Mouse (Mus musculus): ENCODE results near the gene Tnnt1. TPM values are rescaled to one million over a fixed set of nuclear protein-coding genes. Genes with fewer than 3 reads are reported as not detected.

Tnnt1 gene
- 1 to 10 TPM; 4.1 to 9.6 TPM for polyA plus RNA-seq (2017; shearing (Covaris generic))

DNA sequence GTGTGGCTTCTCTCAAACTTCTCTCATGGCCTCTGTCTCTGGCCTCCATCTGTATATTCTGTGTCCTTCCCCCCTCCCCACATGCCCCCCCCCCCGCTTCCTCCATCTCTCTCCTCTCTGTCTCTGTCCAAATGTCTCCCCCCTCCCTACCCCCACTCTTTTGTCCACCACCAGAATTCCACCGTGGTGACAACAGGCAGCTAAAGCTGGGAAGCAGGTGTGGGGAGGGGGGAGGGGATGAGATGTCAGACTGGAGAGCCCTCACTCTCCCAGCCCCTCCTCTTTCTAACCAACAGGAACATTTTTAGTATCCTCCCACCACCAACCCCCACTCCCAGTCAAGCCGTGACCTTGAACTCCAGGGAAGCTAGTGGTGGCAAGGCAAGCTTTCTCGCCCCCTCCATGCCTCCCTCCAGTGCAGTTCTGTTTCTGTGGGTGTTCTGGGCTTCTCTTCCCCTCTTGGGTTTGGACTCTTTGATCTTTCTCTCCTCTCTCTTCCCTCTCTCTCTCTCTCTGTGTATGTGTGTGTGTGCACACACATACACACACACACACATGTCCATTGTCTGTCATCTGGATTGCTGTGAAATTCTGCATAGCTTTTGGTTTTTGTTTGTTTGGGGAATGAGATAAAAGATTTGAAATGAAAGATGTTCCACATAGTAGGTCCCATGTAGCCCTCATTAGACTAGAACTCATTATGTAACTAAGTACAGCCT, at the start of gene Tnnt1:
TSS of gene Tnnt1 (minus strand) at position 51 of the 719 bp plus-strand sequence.

DNA sequence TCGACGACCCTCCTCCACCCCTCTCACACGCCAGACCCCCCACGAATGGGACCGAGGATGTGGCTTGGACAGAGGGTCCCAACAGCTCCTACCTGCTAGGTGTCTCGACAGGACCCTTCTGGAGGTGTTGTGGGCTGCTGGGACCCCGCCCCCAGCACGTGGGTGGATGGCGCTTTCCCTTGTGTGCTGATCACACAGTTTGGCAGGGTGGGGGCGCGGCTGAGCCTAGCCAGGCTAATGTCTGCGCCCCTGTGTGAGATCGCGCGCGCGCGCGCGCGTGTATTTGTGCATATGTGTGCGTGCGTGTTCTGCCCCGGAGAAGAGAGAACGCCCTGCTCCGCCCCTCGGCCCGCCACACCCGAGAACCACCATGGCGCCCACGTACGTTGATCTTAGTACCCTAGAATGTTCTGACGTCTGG, 31.0 kb upstream of the Tnnt1 start, which contains the start of gene Syt5:
TSS of gene Syt5 (minus strand) at position 321 of the 421 bp plus-strand sequence.

DNA sequence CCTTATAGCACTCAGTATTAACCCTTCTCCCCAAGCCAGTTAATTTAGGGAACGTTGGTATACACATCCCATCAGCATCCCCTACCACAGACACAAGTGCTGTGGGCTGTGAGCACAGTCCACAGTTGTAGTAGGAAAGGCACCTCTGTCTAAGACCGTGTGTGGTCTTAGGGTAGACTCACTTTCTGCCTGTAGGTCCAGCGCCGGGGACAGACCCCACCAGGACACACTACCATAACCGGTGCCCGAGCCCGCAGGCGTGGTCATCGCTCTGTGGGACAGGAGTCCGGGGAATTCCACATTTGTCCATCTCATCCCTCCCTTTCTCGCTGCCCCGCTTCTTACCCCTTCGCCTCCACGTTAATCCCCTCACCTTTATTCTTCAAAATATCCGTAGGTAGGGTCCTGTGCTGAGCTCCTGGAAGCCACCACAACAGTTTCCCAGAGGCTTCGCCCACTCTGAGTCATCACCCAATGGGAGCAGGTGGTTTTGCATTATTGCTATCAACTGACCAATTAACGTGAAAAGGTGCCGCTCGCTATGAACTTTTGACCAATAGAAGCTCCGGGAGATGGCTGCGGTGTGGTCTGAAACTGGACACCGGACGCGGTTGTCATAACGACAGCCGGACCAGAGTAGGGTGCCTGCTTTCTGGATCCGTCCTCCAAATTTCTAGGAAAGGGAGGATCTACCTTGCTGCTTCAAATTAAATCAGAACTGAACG, 16.0 kb upstream of the Tnnt1 start, which contains the start of gene Dnaaf3:
TSS of gene Dnaaf3 (minus strand) at position 449 of the 725 bp plus-strand sequence.

DNA sequence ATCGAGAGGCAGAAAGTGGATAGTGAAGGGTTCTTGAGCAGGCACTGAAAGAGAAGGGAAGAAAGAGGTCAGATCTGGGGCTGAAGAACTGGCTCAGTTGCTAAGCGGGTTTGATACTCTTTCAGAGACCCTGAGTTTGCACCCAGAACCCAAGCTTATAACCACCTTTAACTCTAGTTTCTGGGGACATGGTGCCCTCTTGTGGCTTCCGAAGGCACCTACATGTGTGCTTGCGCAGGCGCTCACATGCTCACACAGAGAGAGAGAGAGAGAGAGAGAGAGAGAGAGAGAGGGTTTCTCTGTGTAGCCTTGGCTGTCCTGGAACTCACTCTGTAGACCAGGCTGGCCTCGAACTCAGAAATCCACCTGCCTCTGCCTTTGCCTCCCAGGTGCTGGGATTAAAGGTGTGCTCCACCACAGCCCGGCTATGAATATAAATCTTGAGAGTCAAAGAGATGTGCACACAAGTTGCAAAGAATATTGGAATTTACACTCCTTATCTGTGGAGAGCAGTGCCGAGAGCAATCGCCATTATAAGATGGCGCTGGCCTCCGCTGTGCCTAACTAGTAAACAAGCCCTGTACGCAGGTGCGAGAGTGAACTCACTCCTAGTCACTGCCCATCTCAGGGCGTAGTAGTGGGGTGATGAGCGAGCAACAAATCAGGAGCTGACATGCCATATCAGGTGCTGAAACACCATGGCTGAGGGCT, 8.2 kb upstream of the Tnnt1 start, which contains the start of gene Tnni3:
TSS of gene Tnni3 (minus strand) at position 18 of the 711 bp plus-strand sequence.

DNA sequence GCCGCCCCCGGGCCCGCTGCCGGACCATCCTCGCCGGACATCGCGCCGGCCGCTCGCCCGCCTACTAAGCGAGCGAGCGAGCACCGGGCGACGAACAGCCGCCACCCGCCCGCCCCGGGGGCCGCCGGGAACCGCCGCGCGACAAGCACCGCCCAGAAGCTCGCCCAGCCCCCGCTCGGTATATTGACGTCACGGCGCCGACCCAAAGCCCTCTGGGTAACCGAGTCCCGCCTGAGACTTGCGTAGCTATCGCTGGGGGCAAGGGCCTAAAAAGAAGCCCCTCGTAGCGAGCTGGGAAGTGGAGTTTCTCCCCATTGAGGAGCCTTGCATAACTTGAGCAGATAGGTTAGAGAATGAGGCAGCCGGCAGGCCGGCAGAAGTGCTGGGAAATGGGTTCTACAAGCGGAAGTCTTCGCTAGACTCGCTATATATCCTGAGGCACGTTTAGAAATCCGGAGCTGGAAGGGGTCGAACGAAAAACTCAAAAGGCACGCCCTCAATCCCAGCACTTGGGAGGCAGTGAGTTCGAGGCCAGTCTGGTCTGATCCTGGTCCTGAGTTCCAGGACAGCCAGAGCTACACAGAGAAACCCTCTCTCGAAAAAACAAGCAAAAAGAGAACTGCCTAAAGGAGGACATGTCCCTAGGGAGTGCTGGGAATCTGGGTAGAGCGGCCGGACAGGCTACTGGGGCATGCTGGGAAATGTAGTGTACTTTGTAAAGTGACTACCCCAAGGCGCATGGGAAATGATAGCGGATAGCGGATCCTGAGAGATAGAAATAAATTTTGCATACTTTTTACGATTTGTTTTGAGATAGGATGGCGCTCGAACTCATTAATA, 14.4 kb downstream of the Tnnt1 start, which contains the start of gene Ppp1r12c:
TSS of gene Ppp1r12c (minus strand) at position 123 of the 840 bp plus-strand sequence.

DNA sequence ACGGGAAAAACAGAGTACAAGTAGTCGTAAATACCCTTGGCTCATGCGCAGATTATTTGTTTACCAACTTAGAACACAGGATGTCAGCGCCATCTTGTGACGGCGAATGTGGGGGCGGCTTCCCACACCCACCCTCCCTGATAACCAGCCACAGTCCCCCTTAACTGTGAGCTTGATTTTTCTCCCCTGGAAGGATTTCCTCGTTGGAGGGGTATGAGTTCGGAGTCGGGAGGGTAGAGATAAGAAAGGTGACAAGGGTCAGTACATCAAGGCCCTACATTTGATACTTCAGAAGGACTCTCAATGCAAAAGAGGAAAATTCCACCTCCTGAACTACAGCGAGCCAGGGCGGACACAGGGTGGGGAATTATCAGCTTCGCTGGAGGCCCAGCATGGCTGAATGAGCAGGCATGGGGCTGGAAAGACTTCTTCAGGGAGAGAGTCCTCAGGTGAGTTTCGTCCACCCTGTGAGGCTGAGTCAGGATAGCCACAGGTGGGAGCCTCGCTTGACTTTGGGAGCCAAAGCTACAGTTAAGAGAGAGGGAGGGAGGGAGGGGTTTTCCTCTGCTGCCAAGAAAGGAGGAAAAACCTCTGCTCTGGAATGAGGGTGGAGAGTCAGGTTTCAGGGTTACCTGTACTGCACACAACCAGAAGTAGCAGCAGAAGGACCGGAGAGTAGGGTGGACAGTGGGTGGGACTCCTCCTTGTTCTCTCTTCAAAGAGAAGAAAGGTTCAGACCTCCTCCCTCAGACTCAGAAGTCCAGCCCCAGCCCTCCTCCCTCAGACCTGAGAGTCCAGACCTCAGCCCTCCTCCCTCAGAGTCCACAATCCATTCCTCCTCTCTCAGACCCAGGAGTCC, 55.4 kb downstream of the Tnnt1 start, which contains the start of gene Eps8l1:
TSS of gene Eps8l1 (plus strand) at position 99 of the 859 bp plus-strand sequence.

Other genes with a start within 250 kb of the Tnnt1 start
- under 1 TPM in 1 of 2 experiments, not detected in 1; 0.32 TPM for gene Ncr1, start 178.7 kb downstream of the Tnnt1 start, polyA plus RNA-seq (2017; shearing (Covaris generic))
- gene Gp6, start 118.6 kb downstream of the Tnnt1 start, polyA plus RNA-seq (2017; shearing (Covaris generic)), result under 1 TPM in 1 of 2 experiments, not detected in 1; 0.42 TPM
- gene Rdh13, start 70.7 kb downstream of the Tnnt1 start, polyA plus RNA-seq (2017; shearing (Covaris generic)), result 1 to 10 TPM; 4.3 to 6.8 TPM
- gene Eps8l1, start 55.7 kb downstream of the Tnnt1 start, polyA plus RNA-seq (2017; shearing (Covaris generic)), result 10 to 100 TPM in 1 of 2 experiments, 1 to 10 TPM in 1; 6.2 to 30.5 TPM
- gene Ppp1r12c, start 14.7 kb downstream of the Tnnt1 start, polyA plus RNA-seq (2017; shearing (Covaris generic)), result 100 to 1,000 TPM; 147 to 198 TPM
- gene Tnni3, start 7.8 kb upstream of the Tnnt1 start, polyA plus RNA-seq (2017; shearing (Covaris generic)), result 1 to 10 TPM in 1 of 2 experiments, not detected in 1; 5.5 TPM
- gene Dnaaf3, start 16.1 kb upstream of the Tnnt1 start, polyA plus RNA-seq (2017; shearing (Covaris generic)), result 1 to 10 TPM in 1 of 2 experiments, not detected in 1; 2.6 TPM
- gene Syt5, start 31.2 kb upstream of the Tnnt1 start, polyA plus RNA-seq (2017; shearing (Covaris generic)), result 1 to 10 TPM in 1 of 2 experiments, under 1 TPM in 1; 0.53 to 1.3 TPM
- 1 to 10 TPM in 1 of 2 experiments, not detected in 1; 1.1 TPM for gene Ptprh, start 87.7 kb upstream of the Tnnt1 start, polyA plus RNA-seq (2017; shearing (Covaris generic))
- gene Tmem86b, start 115.0 kb upstream of the Tnnt1 start, polyA plus RNA-seq (2017; shearing (Covaris generic)), result 10 to 100 TPM; 12.1 to 12.7 TPM
- 100 to 1,000 TPM; 275 to 316 TPM for gene Ppp6r1, start 142.6 kb upstream of the Tnnt1 start, polyA plus RNA-seq (2017; shearing (Covaris generic))
- 10 to 100 TPM; 62.6 to 74.0 TPM for gene Hspbp1, start 168.7 kb upstream of the Tnnt1 start, polyA plus RNA-seq (2017; shearing (Covaris generic))
- under 1 TPM in 1 of 2 experiments, not detected in 1; 0.64 TPM for gene Brsk1, start 174.2 kb upstream of the Tnnt1 start, polyA plus RNA-seq (2017; shearing (Covaris generic))
- under 1 TPM; 0.39 to 0.65 TPM for gene Tmem150b, start 208.9 kb upstream of the Tnnt1 start, polyA plus RNA-seq (2017; shearing (Covaris generic))
- 10 to 100 TPM; 39.6 to 41.0 TPM for gene Kmt5c, start 223.7 kb upstream of the Tnnt1 start, polyA plus RNA-seq (2017; shearing (Covaris generic))
- 1 to 10 TPM in 1 of 2 experiments, not detected in 1; 3.1 TPM for gene Cox6b2, start 236.7 kb upstream of the Tnnt1 start, polyA plus RNA-seq (2017; shearing (Covaris generic))